Mouse (Mus musculus): ENCODE results near the gene Tgfb1.

Gene Tgfb1

DNA sequence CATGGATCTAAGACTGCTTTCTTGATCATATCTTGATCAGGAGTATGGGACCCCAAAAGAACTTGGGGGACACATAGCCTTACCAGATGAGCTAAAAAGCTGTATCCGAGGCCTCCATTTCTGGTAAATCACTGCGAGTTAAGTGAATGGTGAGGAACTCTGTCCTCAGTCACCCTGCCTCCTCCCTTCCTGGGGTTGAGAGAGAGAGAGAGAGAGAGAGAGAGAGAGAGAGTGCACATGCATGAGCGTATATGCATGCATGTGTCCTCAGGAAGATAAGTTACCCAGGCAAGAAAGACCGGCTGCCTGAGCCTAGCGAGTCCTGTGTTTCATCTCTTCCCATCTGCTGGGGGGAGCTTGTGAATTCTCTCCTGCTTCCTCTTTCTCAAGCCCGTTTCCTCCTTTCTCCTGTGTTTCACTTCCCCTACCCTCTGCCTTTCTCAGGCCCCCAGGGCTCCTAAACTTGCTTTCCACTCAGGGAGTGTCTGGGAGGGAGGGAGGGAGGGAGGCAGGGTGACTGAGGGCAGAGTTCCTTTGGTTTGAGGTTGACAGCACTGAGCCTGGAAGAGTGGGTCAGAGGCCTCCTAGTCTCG lies 19.9 kb downstream of the Tgfb1 start:
- DNase-seq = no peak

DNA sequence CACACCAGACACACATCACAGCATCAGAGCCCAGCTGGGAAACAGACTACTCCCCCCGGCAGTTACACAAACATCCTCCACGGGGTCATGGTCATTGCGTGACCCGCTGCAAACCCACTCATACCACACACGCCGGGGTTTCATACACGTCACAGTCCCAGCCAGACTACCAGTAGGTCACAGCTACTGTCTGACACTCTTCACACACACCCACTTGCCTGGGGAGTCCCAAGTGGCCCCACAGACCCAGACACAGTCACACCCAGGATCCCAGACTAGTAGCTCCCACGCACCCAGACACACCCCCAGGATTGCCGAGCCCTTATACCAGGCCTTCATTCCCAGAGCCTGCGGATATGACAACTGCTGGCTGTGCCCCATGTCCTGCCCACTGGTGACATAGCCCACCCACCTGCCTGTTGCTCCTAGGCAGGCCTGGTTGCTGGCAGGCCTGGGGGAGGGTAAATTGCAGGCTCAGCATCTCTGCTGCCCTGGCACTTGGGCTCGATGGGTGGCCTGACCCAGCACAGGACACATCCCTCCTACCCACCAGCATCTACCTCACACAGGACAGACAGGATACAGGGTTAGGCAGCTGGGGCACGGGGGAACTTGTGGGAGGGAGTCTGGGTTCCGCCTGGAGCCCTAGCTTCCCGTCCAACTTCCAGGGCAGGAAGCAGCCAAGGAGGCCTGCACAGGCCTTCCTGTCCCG lies 20.9 kb downstream of the Tgfb1 start:
- DNase-seq = no peak

DNA sequence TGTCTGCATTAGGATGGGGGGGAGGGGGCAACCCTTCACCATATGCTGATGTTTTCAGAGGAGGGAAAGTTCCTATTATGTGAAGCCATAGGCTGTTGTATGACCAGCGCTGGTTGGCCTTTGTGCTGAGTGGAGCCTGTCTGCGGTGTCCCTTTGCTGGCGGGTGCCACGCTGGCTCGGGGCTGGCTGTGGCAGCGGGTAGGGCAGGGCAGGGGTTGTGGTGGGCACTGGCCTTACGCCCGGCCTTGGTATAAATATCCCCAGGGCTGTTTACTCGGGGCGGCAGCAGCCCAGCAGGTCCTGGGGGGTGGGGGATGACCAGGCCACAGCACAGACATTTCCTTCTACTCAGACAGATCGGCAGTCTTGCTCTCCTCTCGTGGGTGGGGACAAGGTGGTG lies 23.2 kb downstream of the Tgfb1 start:
- no peak for DNase-seq

DNA sequence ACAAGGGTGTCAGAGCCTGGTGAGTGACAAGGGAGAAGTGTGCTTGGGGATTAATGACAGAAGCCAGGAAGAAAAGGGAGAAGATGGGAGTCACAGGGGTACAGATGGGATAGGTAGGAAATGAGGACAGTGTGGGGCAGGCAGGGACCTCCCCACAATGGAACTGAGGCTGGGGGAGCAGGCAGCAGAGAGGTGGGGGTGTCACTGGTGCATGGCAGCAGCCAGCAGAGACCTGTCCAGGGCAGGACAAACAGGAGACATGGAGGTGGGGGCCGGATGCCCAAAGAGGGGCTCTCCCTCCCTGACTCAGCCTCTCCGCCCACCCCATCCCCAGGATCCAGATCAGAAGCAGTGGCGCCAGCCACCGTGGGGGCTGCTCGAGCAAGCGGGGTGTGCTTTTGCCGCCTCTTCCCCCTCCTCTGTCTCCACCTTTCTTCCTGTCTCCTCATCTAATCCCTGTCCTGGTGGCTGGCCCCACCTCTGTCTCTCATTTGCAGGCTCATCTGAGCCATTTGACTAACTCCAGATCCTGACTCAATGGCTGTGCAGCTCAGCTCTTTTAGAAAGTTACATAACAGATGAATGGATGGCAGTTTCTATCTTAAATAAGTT lies 23.8 kb downstream of the Tgfb1 start:
- DNase-seq = no peak

DNA sequence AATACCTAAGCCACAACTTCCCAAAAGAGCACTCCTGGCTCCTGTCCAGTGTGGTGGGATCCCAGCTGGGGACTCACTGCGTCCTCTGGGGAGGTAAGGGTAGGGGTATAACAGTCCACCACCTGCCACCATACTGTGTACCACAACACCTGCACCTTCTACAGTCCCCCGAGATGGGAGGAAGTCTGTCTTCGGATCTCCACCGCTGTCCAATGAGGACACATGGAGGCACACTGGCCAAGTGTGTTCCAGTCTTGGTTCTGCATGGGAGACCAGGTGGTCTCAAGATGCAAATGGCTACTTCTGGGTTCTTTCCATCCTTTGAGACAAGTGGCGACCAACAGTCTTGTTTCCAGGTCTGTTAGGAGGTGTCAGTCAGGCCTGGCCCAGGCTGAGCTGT lies 24.4 kb downstream of the Tgfb1 start:
- DNase-seq = no peak

DNA sequence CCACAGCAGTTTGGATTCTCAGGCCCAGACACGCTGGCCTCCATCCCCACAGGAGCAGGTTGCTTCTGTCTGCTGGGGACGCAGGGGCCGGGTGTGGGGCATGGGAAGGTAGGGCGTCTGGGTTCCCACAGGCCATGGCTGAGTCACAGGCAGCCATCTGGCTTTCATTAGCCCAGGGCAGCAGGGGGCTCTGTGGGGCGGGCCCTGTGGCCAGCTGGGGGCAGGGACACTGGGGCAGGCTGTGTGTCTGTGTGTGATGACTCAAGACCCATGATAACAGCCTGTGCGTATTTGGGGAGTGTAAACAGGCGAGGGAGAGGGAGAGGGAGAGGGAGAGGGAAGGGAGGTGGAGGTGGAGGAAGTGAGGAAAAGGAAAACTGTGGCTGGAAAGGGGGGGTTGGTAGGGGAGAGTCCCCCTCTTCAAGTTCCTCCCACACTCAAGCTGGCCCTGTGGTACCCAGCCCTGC lies 25.0 kb downstream of the Tgfb1 start:
- DNase-seq = no peak

DNA sequence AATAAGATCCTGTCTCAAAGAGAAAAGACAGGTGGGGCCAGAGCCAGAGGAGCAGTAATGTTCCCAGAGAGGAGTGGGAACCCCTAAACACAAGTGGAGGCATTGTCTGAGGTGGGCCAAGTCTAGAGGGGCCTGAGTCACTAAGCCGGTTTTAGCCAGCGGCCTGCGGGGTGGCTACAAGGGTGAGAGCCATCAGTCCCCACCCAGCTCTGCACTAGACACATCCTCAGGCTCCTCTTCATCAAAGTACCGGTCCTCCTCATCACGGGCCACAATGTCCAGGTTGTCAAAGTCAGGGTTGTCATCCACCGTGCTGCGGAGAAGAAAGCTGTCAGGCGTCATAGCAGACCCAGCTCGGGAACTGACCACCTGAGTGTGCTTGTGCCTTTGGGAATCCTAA lies 26.0 kb downstream of the Tgfb1 start:
- no peak for DNase-seq

DNA sequence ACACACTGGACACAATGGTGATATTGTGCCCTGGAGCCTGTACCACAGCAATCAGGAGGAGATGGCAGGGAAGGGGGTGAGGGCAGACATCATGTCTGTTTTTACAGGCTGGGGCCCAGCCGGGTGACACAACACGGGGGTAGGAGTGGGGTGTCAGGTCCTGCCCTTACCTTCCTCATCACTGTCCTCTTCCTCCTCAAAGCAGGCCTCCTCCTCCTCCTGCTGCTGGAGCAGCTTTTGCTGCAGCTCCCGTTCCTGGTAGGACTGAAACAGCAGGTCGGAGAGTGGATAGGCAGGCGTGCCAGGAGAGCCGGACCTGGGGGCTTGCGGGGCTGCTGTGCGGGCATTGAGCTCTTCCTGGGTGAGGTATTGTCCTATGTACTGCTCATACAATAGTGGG lies 27.8 kb downstream of the Tgfb1 start:
- DNase-seq = no peak

DNA sequence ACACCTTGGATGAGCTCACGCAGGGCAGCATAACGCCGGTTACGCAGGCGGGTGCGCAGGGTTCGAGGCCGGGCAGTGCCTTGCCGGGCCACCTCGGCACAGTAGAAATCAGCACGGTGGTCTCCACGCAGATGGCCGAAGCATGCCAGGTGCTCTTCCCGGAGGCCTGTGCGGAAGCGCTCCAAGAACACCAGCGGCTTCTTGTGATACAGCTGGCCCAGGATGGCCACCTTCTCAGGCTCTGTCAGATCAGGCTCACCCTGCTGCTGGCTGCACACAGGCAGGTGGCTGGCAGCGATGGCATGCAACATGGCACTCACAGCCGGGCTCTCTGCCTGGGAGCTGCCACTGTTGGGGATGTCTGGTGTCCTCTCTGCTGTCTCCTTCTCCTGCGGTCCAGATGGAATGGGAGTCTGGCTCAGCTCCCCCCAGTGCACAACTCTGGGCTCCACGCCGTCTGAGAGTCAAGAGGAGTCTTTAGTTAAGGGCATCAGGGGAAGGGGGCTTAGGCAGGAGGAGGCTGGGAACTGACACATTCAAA lies 29.0 kb downstream of the Tgfb1 start:
- DNase-seq = no peak

DNA sequence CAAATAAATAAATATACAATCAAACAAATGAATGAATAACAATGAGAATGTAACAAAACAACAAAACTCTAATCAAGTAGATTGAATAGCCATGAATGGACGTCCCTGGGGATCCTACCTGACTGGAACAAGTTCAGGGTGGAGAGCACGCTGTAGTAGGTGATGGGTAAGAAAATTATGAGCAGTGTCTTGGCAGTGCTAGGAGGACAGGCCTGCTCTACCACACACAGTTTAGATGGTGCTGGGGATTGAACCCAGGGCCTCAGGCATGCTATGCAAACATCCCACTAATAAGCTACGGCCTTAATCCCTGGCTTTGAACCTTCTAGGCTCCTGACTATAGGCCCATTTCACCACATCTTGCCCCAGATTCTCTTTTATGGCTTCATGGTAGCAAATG lies 30.7 kb downstream of the Tgfb1 start:
- DNase-seq = no peak

DNA sequence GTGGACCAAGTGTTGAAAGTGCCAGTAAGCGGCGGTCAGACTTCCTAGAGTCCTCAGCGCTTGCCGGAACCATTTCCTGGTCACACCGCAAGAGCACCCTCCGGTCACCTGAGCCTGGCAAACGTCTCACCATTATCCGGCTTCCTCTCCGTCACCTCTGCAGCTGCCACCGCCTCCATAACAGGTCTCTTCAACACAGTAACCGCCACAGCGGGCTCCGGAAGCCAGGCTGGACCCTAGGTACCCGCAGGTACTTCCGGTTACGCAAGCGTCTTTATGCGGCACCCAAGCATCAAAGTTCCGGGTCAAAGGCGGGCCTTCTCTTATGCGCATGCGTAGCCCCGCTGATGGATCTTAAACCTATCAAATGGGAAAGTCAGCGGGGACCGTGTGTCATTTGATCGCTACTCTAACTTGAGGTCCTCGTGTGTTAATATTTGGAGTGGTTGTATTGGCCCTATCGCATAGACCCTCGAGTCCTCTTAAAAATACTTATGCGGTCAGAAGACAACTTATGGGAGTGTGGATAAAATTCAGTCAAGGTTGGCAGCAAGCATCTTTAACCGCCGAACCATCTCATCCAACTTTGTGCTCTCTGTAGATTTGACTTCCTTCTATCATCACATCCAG lies 32.1 kb downstream of the Tgfb1 start, which contains the start of gene Ccdc97:
Gene Ccdc97, minus strand, starts transcription at position 301 of the 630 bp plus-strand sequence.
- peak; percentile 93 for DNase-seq

DNA sequence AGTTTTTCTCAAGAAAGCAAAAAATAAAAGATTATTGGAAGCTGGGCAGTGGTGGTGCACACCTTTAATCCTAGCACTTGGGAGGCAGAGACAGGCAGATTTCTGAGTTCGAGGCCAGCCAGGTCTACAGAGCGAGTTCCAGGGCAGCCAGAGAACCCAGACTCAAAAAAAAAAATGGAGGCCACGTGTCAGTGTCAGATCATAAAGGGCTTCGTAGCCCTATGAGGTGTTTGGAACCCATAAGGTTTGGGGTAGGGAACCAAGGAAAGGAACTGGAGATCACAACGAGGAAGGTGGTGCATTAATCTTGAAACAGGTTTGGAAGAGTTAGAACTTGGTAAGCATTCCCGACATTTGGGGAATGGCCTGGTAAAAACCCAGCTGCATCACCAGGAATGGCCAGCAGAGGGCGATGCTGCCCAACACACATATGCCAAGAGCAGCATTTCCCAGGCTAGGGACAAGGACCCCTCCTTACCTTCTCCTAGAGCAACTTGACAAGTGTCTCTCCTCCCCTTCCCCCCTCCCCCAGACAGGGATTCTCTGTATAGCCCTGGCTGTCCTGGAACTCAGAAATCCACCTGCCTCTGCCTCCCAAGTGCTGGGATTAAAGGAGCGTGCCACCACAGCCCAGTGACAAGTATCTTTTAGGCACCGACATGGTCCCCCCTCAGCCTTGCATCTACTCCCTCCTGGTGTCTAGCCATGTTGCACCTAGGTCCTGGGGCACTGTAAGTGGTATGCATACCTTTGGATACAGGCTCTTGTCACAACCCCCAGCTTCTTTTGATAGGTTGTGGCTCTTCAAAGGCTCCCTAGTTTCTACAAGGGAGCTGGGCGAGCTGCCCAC lies 33.2 kb downstream of the Tgfb1 start:
- DNase-seq = peak; percentile 82

DNA sequence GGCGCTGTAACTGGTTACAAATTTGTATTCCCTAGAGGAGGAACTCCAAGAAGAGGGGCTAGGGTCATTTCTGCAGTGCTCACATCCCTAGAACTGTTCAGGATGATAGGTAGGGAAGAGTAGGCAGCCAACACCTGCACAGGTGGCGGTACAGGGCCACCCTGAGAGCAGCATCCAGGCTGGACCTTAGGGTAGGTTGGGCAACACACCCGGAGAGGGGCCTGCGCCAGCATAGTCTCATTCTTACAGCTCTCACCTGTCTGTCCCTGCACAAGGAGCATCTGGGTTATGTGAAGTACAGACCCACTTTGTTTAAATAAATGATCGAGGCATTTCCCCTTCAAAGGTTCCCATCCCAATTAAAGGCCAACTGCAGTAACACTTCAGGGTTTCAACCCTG lies 34.0 kb downstream of the Tgfb1 start:
- no peak for DNase-seq

DNA sequence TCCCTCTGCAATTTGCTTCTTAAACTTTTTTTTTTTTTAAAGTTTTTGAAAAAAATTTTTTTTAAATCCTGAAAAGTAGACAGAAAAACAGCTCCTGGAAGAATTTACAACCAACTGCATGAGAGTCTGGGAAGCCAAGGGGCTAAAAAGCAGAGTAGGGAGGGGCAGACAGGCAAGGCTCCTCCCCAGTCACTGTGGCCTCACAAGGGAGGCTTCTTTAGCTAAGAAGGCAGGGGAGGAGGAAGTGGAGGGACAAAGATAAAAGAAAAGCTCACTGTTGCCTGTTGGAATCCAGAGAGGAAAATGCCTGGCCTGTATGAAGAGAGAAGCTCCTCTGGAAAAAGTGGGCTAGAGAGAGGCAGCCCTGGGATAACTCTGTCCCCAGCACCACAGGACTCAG lies 35.0 kb downstream of the Tgfb1 start:
- DNase-seq = peak; percentile 48

DNA sequence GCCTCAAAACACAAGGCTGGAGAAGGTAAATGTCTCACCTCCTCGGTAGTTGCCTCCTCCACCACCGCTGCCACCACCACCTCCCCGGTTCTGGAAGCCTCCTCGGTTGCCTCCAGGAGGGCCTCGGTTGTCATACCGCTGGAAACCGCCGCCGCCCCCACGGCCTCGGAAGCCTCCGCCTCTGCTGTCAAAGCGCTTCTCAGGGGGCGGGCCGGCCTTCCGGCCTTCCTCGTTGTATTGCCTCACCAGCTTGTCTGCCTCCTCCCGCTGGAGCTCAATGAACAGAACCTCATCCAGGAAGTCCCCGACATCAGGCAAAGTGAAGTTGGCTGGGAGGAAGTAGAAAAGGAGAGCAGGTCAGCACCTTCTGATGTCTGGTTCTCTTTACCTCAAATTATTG lies 39.1 kb downstream of the Tgfb1 start:
- DNase-seq = no peak

DNA sequence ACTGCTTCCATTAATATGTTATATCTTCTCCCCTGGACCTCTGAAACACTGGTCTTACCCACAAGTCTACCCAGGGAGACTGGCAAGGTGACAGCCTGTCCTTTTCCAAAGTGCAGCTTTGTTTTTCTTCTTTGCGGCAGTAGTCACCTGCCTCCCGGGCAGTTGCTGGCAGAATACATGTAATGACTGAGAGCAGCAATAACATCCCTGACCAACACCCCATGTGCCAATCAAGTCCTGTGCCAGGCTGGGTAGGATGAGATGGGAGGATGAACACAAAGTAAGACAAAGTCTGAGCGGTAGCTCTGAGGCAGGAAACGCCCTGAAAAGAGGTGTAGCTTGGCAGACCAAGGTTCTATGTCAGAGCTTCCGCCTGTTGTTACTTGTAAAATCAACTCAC lies 41.0 kb downstream of the Tgfb1 start:
- DNase-seq = no peak

DNA sequence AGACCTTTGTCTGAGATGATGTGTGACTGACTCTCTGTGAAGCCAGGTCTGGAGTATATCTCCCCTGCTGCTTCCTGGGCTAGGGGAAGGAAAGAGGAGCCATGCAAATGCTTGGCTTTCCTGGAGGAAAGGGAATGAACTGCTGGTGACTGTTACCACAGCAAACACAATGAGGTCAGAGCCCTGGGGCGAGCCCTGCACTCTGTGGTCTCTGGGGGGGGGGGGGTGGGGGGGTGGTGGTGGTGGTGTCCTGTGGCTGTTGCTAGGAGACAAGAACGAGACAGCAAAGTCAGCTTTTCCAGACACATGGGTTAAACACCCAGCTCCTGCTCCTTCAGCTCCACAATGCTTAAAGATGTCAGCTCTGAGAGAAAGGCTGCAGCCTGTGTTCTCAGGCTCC lies 42.6 kb downstream of the Tgfb1 start:
- DNase-seq = no peak

DNA sequence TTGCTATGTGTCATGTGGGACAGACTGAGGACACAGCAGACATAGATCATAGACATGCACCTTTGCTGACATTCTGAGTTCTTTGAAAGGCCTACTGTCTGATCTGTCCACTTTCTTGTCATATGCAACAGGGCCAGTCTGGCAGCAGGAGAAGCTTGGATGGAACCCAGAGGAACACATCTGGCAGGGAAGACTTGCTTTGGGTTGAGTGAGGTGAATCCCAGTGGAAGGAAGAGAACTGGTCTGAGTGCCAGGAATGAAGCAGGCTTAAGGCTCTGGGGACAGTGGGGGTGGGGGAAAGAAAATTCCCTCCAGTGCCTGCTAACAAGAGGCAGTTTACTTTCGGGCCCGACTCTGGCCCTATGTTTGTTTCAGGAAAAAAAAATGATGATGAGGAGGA lies 43.1 kb downstream of the Tgfb1 start:
- DNase-seq = no peak

DNA sequence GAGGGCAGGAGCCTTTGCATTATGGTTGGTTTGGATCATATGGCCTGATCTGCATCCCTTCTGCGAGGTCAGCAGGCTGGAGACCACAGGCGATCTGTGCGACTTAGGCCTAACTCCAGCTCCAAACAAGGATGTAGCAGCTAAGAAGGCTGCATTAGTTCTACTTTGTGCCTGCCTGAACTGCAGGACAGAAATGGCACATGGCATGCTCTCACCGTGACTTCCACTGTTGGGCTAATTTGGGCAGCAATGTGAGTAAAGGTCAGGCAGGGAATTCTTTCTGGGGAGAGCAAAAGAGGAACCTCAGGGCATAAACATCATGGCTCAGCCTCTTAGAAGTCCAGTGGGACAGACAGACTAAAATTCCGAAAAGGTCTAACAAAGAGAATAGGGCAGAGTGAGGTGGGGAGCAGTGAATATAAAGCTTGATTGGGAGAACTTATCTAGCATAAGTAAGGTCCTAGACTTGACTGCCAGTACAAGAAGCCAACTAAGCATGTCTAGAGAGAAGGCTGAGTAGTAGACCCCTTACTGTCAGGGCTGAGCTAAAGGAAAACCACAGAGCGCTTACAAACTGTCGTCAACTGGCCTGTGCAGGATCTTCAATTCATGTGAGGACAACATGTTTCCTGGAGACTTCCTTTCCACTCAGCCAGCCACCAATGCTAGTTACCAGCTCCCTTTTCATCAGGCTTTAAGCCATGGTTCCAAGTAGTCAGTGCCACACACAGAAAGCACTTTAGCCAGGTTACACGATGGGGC lies 44.7 kb downstream of the Tgfb1 start:
- no peak for DNase-seq

DNA sequence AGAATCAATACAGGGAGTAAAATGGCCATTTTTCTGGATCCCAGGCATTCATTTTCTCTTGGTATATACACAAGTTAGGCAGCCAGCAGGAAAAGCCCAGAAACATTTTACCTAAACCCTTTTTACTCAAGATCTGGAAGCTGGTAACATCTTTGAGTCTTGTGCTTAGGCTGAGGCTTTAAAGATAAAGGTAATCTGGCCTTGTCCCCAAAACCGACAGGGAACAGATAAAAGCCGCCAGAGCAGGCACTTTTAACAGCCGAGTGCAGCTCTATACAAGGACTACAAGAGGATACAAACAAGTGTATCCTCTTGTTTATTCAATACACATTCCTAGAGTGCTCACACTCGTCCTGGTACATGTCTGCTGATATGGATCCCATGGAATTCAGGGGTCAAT lies 48.2 kb downstream of the Tgfb1 start:
- no peak for DNase-seq

DNA sequence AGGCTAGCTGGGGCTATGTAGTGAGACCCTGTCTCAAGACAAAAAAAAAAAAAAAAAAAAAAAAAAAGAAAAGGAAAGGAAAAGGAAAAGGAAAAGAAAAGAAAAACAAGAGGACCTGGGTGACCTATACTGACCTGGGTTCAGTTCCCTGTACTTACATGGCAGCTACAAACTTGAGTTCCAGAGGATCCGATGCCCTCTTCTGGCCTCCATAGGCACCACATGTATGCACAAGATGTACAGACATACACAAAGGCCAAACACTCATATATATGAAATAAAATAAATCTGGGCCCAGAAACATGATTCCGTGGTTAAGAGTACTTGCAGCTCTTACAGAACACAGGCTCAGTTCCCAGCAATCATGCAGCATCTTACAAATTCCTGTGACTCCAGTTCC lies 50.1 kb downstream of the Tgfb1 start:
- no peak for DNase-seq

DNA sequence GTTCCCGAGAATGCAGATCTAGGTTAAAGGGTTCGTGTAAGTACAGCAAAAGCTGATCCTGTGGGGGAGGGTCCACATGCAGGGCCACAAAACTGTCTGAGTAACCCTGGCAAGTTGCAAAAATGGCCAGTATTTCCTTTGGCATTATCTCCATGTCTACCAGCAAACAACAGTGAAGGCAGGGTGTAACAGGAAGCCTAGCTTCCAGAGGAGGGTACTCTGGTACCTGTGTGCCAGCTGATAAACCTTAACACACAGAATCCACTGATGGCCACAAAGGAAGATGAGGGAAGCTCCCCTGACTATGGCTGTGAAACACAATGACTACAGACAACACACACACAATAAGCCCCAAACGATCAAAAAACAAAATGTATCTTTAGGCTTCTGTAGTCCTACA lies 51.5 kb downstream of the Tgfb1 start:
- no peak for DNase-seq

Data from liver (tissue).